Mouse (Mus musculus): Measurements from ENCODE around the gene Shc1. TPM values are rescaled to one million over a fixed set of nuclear protein-coding genes. Genes with fewer than 3 reads are reported as not detected.

Shc1 gene
- polyA plus RNA-seq (2012; ENCODE audit: low replicate concordance) = 109 and 110 TPM in 2 replicates

GRCm38 (mm10) chr3:89418170-89418860 is at the start of gene Shc1, which contains the start of gene Cks1b:
TSS of gene Shc1 (plus strand) at chr3:89418443.
TSS of gene Cks1b (minus strand) at chr3:89418383.

GRCm38 (mm10) chr3:89394006-89394893 is 24.0 kb upstream of the Shc1 start, which contains the start of gene Zbtb7b:
TSS of gene Zbtb7b (minus strand) at chr3:89394776.

GRCm38 (mm10) chr3:89402693-89403092 is 15.6 kb upstream of the Shc1 start, which contains the start of gene Lenep:
TSS of gene Lenep (minus strand) at chr3:89402793.

GRCm38 (mm10) chr3:89411490-89412393 is 6.5 kb upstream of the Shc1 start, which contains the start of gene Flad1:
TSS of gene Flad1 (minus strand) at chr3:89411870.

GRCm38 (mm10) chr3:89430171-89431159 is 12.2 kb downstream of the Shc1 start, which contains the start of gene Pygo2:
TSS of gene Pygo2 (plus strand) at chr3:89430214.

GRCm38 (mm10) chr3:89436176-89437113 is 18.2 kb downstream of the Shc1 start, which contains the start of gene Pbxip1:
TSS of gene Pbxip1 (plus strand) at chr3:89436706.

GRCm38 (mm10) chr3:89454401-89455177 is 36.3 kb downstream of the Shc1 start, which contains the start of gene Pmvk:
TSS of gene Pmvk (plus strand) at chr3:89454541.

Other genes with a start within 250 kb of the Shc1 start
- gene Scamp3, start 241.0 kb upstream of the Shc1 start, polyA plus RNA-seq (2012; ENCODE audit: low replicate concordance) = 280 and 307 TPM in 2 replicates
- gene Fam189b, start 235.3 kb upstream of the Shc1 start, polyA plus RNA-seq (2012; ENCODE audit: low replicate concordance) = 144 and 333 TPM in 2 replicates
- 14.9 and 15.3 TPM in 2 replicates for gene Gba, start 215.5 kb upstream of the Shc1 start, polyA plus RNA-seq (2012; ENCODE audit: low replicate concordance)
- gene Thbs3, start 203.3 kb upstream of the Shc1 start, polyA plus RNA-seq (2012; ENCODE audit: low replicate concordance) = 0.47 and 0.53 TPM in 2 replicates
- gene Mtx1, start 191.4 kb upstream of the Shc1 start, polyA plus RNA-seq (2012; ENCODE audit: low replicate concordance) = 196 and 222 TPM in 2 replicates
- 0.72 and 1.1 TPM in 2 replicates for gene Muc1, start 189.4 kb upstream of the Shc1 start, polyA plus RNA-seq (2012; ENCODE audit: low replicate concordance)
- gene Krtcap2, start 172.5 kb upstream of the Shc1 start, polyA plus RNA-seq (2012; ENCODE audit: low replicate concordance) = 77.7 and 182 TPM in 2 replicates
- 7.9 and 14.5 TPM in 2 replicates for gene Trim46, start 172.1 kb upstream of the Shc1 start, polyA plus RNA-seq (2012; ENCODE audit: low replicate concordance)
- gene Dpm3, start 159.1 kb upstream of the Shc1 start, polyA plus RNA-seq (2012; ENCODE audit: low replicate concordance) = 332 and 345 TPM in 2 replicates
- gene Slc50a1, start 147.9 kb upstream of the Shc1 start, polyA plus RNA-seq (2012; ENCODE audit: low replicate concordance) = 38.7 and 63.5 TPM in 2 replicates
- gene Efna1, start 137.3 kb upstream of the Shc1 start, polyA plus RNA-seq (2012; ENCODE audit: low replicate concordance) = 0.37 and 0.85 TPM in 2 replicates
- not detected in 2 replicates for gene Efna3, start 95.5 kb upstream of the Shc1 start, polyA plus RNA-seq (2012; ENCODE audit: low replicate concordance)
- 0.65 and 1.9 TPM in 2 replicates for gene Efna4, start 80.4 kb upstream of the Shc1 start, polyA plus RNA-seq (2012; ENCODE audit: low replicate concordance)
- 41.8 and 169 TPM in 2 replicates for gene Adam15, start 68.4 kb upstream of the Shc1 start, polyA plus RNA-seq (2012; ENCODE audit: low replicate concordance)
- gene Dcst2, start 56.5 kb upstream of the Shc1 start, polyA plus RNA-seq (2012; ENCODE audit: low replicate concordance) = not detected in 2 replicates
- gene Dcst1, start 53.2 kb upstream of the Shc1 start, polyA plus RNA-seq (2012; ENCODE audit: low replicate concordance) = not detected in 2 replicates
- gene Zbtb7b, start 23.7 kb upstream of the Shc1 start, polyA plus RNA-seq (2012; ENCODE audit: low replicate concordance) = 186 and 424 TPM in 2 replicates
- gene Lenep, start 15.7 kb upstream of the Shc1 start, polyA plus RNA-seq (2012; ENCODE audit: low replicate concordance) = 0.49 TPM in 1 of 2 replicates, not detected in the other
- gene Flad1, start 6.6 kb upstream of the Shc1 start, polyA plus RNA-seq (2012; ENCODE audit: low replicate concordance) = 15.1 and 28.4 TPM in 2 replicates
- gene Cks1b, start 60 bp upstream of the Shc1 start, polyA plus RNA-seq (2012; ENCODE audit: low replicate concordance) = 9.2 and 12.8 TPM in 2 replicates
- 170 and 494 TPM in 2 replicates for gene Pygo2, start 11.8 kb downstream of the Shc1 start, polyA plus RNA-seq (2012; ENCODE audit: low replicate concordance)
- gene Pbxip1, start 18.3 kb downstream of the Shc1 start, polyA plus RNA-seq (2012; ENCODE audit: low replicate concordance) = 65.6 and 87.9 TPM in 2 replicates
- gene Pmvk, start 36.1 kb downstream of the Shc1 start, polyA plus RNA-seq (2012; ENCODE audit: low replicate concordance) = 0.87 and 11.8 TPM in 2 replicates
- 0.04 TPM in 1 of 2 replicates, not detected in the other for gene Kcnn3, start 101.7 kb downstream of the Shc1 start, polyA plus RNA-seq (2012; ENCODE audit: low replicate concordance)